Mouse (Mus musculus) heart, embryonic 11.5 days (tissue): ENCODE measurements around the gene Tmem240. TPM values are rescaled to one million over a fixed set of nuclear protein-coding genes. Genes with fewer than 3 reads are reported as not detected.

ENCODE experiments used
- ATAC-seq: fragments of 200-750 bp; cut with Nextera tagmentation; replicated peaks from 2 replicates; pipeline ENCODE4 v1.8.0; 2017; ENCODE audit warnings: moderate library complexity; ENCODE audit not compliant: insufficient number of reproducible peaks, low FRiP score, low TSS enrichment
- H3K27ac ChIP-seq: fragments of 300-500 bp; sonication (generic); 2 replicates; pipeline ENCODE4 v1.5.1; 2014; ENCODE audit warnings: mild to moderate bottlenecking, low read depth, low read length
- H3K27me3 ChIP-seq: fragments of 300-500 bp; sonication (generic); 2 replicates; pipeline ENCODE4 v1.6.1; 2014; ENCODE audit warnings: mild to moderate bottlenecking, low read length, mixed read lengths; ENCODE audit not compliant: control insufficient read depth, insufficient read depth
- H3K36me3 ChIP-seq: fragments of 300-500 bp; sonication (generic); 2 replicates; pipeline ENCODE4 v1.6.1; 2014; ENCODE audit warnings: mild to moderate bottlenecking, low read length, moderate library complexity, mixed read lengths; ENCODE audit not compliant: control insufficient read depth, insufficient read depth
- H3K4me1 ChIP-seq: fragments of 300-500 bp; sonication (generic); 2 replicates; pipeline ENCODE4 v1.6.1; 2014; ENCODE audit warnings: low read length; ENCODE audit not compliant: control insufficient read depth, insufficient read depth
- H3K4me2 ChIP-seq: fragments of 300-500 bp; sonication (generic); 2 replicates; pipeline ENCODE4 v1.6.1; 2014; ENCODE audit warnings: mild to moderate bottlenecking, moderate library complexity
- H3K4me3 ChIP-seq: fragments of 300-500 bp; sonication (generic); 2 replicates; pipeline ENCODE4 v1.5.1; 2014; ENCODE audit warnings: low read depth, low read length
- H3K9ac ChIP-seq: fragments of 300-500 bp; sonication (generic); 2 replicates; pipeline ENCODE4 v1.6.1; 2014; ENCODE audit warnings: mild to moderate bottlenecking, low read depth, low read length, moderate library complexity
- H3K9me3 ChIP-seq: fragments of 300-500 bp; sonication (generic); replicated peaks from 2 replicates; pipeline ENCODE4 v1.6.1; 2016; ENCODE audit warnings: low read length; ENCODE audit not compliant: control insufficient read depth
- WGBS: fragments of 180-500 bp; shearing (Covaris S2); extraction: QIAGEN DNeasy Blood & Tissue Kit; methylation state at CpG from one replicate; pipeline ENCODE4 v1.1.7; 2014; ENCODE audit not compliant: insufficient replicate concordance; 5-methylcytosine and 5-hydroxymethylcytosine counted together
- polyA plus RNA-seq: library from polyadenylated mRNA; unstranded; fragments of >200 nt; fragmentation: Nextera tagmentation; extraction: Ambion mirVana; gene quantifications from 2 replicates; pipeline ENCODE4 v1.2.1, GENCODE M21; 2014

Gene Tmem240
- polyA plus RNA-seq, 1 experiment from 2014 or later, result 0.47 TPM

- Histone ChIP-seq H3K9ac (peak overlapping the region; percentile 86), H3K27ac (peak overlapping the region; percentile 73), H3K36me3 (peaks cover 7% of the 10 kb centered on the region), H3K4me2 (peak overlapping the region; percentile 98), H3K4me3 (peak overlapping the region; percentile 69), H3K9me3 (no peaks in the 10 kb centered on the region), H3K27me3 (no peaks in the 10 kb centered on the region), H3K4me1 (peaks cover 25% of the 10 kb centered on the region)
- no peak for ATAC-seq
- WGBS, result 3% methylated on average over 10 of the region's 10 CpGs
Measured at GRCm38 (mm10) chr4:155759862-155760612, 25.4 kb downstream of the Tmem240 start.

- H3K27me3 ChIP-seq, result no peaks in the 10 kb centered on the region
- H3K9me3 ChIP-seq, result no peaks in the 10 kb centered on the region
- H3K4me2 ChIP-seq, result peak within 1 kb of the TSS; percentile 98
- peaks cover 25% of the 10 kb centered on the region for H3K4me1 ChIP-seq
- H3K4me3 ChIP-seq, result peak within 1 kb of the TSS; percentile 69
- ATAC-seq, result peak; percentile 95
- peaks cover 6% of the 10 kb centered on the region for H3K36me3 ChIP-seq
- H3K27ac ChIP-seq, result peak within 1 kb of the TSS; percentile 73
- peak within 1 kb of the TSS; percentile 86 for H3K9ac ChIP-seq
- under 1% methylated on average over 68 of the region's 68 CpGs for WGBS
Measured at GRCm38 (mm10) chr4:155760613-155761355, 26.2 kb downstream of the Tmem240 start, which contains the start of gene Atad3a. TSS of gene Atad3a (minus strand) at chr4:155761093.

- H3K4me3 ChIP-seq, result peak overlapping the region; percentile 69
- peak overlapping the region; percentile 86 for H3K9ac ChIP-seq
- H3K27me3 ChIP-seq, result no peaks in the 10 kb centered on the region
- peaks cover 25% of the 10 kb centered on the region for H3K4me1 ChIP-seq
- H3K9me3 ChIP-seq, result no peaks in the 10 kb centered on the region
- peak overlapping the region; percentile 50 for H3K27ac ChIP-seq
- ATAC-seq, result no peak
- peak overlapping the region; percentile 98 for H3K4me2 ChIP-seq
- 3% methylated on average over 28 of the region's 28 CpGs for WGBS
- no peaks in the 10 kb centered on the region for H3K36me3 ChIP-seq
Measured at GRCm38 (mm10) chr4:155761356-155762099, 26.9 kb downstream of the Tmem240 start.

DNA sequence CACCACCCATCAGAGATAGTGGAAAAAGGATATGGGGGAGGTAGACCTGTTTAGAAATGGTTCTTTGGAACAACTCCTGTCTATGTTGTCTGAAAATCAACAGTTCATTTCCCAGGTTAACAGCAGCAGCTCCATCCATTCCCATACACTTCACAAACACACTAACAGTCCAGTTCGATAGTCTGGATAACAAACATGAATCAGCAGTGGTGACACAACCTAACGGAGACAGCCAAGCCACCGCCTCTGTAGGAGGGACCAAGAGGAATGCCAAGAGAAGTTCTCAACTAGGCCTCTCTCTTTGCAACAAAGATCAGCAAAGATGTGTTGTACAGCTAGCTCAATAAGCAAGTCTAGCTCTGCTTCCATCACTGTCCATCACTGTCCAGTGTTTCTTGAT is 27.8 kb downstream of the Tmem240 start:
- H3K4me2 ChIP-seq, result no peak overlapping the region
- 83% methylated on average over 3 of the region's 3 CpGs for WGBS
- no peak overlapping the region for H3K27ac ChIP-seq

GRCm38 (mm10) chr4:155769496-155769879 is 34.9 kb downstream of the Tmem240 start:
- Histone ChIP-seq H3K4me2 (peak overlapping the region; percentile 88), H3K27me3 (peaks cover 39% of the 10 kb centered on the region), H3K9ac (peak overlapping the region; percentile 89), H3K27ac (peak overlapping the region; percentile 64; the same call in 1 of the 2 replicates), H3K36me3 (no peaks in the 10 kb centered on the region), H3K4me3 (peak overlapping the region; percentile 61), H3K4me1 (peaks cover 16% of the 10 kb centered on the region), H3K9me3 (no peaks in the 10 kb centered on the region)
- ATAC-seq, result no peak
- 48% methylated on average over 5 of the region's 5 CpGs for WGBS

More for the DNA sequence above, 27.8 kb downstream of the Tmem240 start:
- H3K4me1 ChIP-seq, result peaks cover 21% of the 10 kb centered on the region
- H3K9me3 ChIP-seq, result no peaks in the 10 kb centered on the region
- no peaks in the 10 kb centered on the region for H3K36me3 ChIP-seq
- no peak overlapping the region for H3K9ac ChIP-seq
- H3K27me3 ChIP-seq, result no peaks in the 10 kb centered on the region
- no peak for ATAC-seq
- H3K4me3 ChIP-seq, result no peak overlapping the region

- peak; percentile 90 for ATAC-seq
Measured at GRCm38 (mm10) chr4:155769880-155770512, 35.4 kb downstream of the Tmem240 start.

GRCm38 (mm10) chr4:155770626-155771025 is 36.0 kb downstream of the Tmem240 start:
- Histone ChIP-seq H3K9ac (peak overlapping the region; percentile 89), H3K27me3 (peaks cover 50% of the 10 kb centered on the region), H3K4me3 (peak overlapping the region; percentile 61), H3K4me2 (peak overlapping the region; percentile 88), H3K36me3 (no peaks in the 10 kb centered on the region), H3K4me1 (peaks cover 20% of the 10 kb centered on the region), H3K27ac (no peak overlapping the region), H3K9me3 (no peaks in the 10 kb centered on the region)
- ATAC-seq, result 0 out of 2 replicates have a peak, but pooled peaks have one; percentile 2
- 44% methylated on average over 24 of the region's 24 CpGs for WGBS

More at GRCm38 (mm10) chr4:155769880-155770512, 35.4 kb downstream of the Tmem240 start:
- H3K4me1 ChIP-seq, result peaks cover 20% of the 10 kb centered on the region
- H3K27ac ChIP-seq, result peak overlapping the region; percentile 64; the same call in 1 of the 2 replicates
- WGBS, result under 1% methylated on average over 39 of the region's 39 CpGs
- no peaks in the 10 kb centered on the region for H3K9me3 ChIP-seq
- H3K4me3 ChIP-seq, result peak overlapping the region; percentile 61
- H3K27me3 ChIP-seq, result peaks cover 44% of the 10 kb centered on the region
- H3K36me3 ChIP-seq, result no peaks in the 10 kb centered on the region
- peak overlapping the region; percentile 88 for H3K4me2 ChIP-seq
- H3K9ac ChIP-seq, result peak overlapping the region; percentile 89

DNA sequence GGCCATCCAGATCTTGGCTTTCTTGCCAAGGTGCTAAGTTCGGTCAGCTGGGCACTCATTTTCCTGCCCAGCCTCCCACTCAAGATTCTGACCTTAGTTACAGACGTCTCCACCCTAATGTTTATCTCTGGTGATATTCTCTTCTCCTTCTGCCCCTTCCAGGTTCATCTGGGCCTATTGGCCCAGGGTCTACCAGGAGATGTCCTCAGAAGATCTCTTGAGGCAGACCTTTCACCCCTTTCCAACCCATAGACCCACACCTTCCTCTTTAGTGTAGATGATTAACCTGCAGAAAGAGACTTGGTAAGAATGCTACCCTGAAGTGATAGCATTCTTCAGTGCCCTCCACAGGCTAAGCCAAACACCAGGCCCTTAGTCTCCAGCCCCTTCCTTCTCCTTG is 37.1 kb downstream of the Tmem240 start:
- H3K36me3 ChIP-seq, result no peaks in the 10 kb centered on the region
- H3K9me3 ChIP-seq, result no peaks in the 10 kb centered on the region
- no peak for ATAC-seq
- H3K4me1 ChIP-seq, result peaks cover 24% of the 10 kb centered on the region
- 61% methylated on average over 2 of the region's 2 CpGs for WGBS
- peaks cover 50% of the 10 kb centered on the region for H3K27me3 ChIP-seq
- no peak overlapping the region for H3K9ac ChIP-seq
- H3K27ac ChIP-seq, result no peak overlapping the region
- H3K4me3 ChIP-seq, result no peak overlapping the region
- no peak overlapping the region for H3K4me2 ChIP-seq
